Mouse (Mus musculus) C2C12 (cell line): ENCODE measurements around the gene Mterf4. TPM values are rescaled to one million over a fixed set of nuclear protein-coding genes. Genes with fewer than 3 reads are reported as not detected.

Source experiments
- H3K27me3 ChIP-seq: one replicate; pipeline ENCODE4 v1.6.1; 2011; ENCODE audit not compliant: control insufficient read depth, insufficient read depth, insufficient read length
- H3K36me3 ChIP-seq: one replicate; pipeline ENCODE4 v1.6.1; 2011; ENCODE audit not compliant: control insufficient read depth, insufficient read depth
- H3K4me3 ChIP-seq: one replicate; pipeline ENCODE4 v1.5.1; 2011; ENCODE audit warnings: mild to moderate bottlenecking, control low read depth; ENCODE audit not compliant: poor library complexity, insufficient read depth, severe bottlenecking
- H3K79me2 ChIP-seq: one replicate; pipeline ENCODE4 v1.6.1; 2011; ENCODE audit not compliant: control insufficient read depth, insufficient read depth
- H3K79me3 ChIP-seq: one replicate; pipeline ENCODE4 v1.6.1; 2011; ENCODE audit warnings: low read depth, control low read depth
- H3ac ChIP-seq: one replicate; pipeline ENCODE3; 2011; ENCODE audit warnings: low read depth; ENCODE audit not compliant: control insufficient read depth, insufficient read length
- CEBPB ChIP-seq: IDR thresholded peaks from one replicate; pipeline ENCODE4 v1.6.1; 2011; ENCODE audit warnings: low read depth, mild to moderate bottlenecking, control low read depth, moderate library complexity
- CTCF ChIP-seq: IDR thresholded peaks from one replicate; pipeline ENCODE4 v1.5.1; 2011; ENCODE audit not compliant: control insufficient read depth, insufficient read depth, insufficient read length
- FOSL1 ChIP-seq: IDR thresholded peaks from one replicate; pipeline ENCODE4 v1.8.0; 2011; ENCODE audit warnings: mild to moderate bottlenecking, low read length; ENCODE audit not compliant: poor library complexity, insufficient read depth, severe bottlenecking
- MAX ChIP-seq: IDR thresholded peaks from one replicate; pipeline ENCODE4 v1.6.1; 2011; ENCODE audit warnings: mild to moderate bottlenecking, control low read depth
- MYOD1 ChIP-seq: IDR thresholded peaks from one replicate; pipeline ENCODE4 v1.6.1; 2011; ENCODE audit warnings: low read depth; ENCODE audit not compliant: control insufficient read depth, insufficient read length
- MYOG ChIP-seq: IDR thresholded peaks from one replicate; pipeline ENCODE4 v1.6.1; 2011; ENCODE audit not compliant: control insufficient read depth, insufficient read length; ENCODE audit errors: extremely low read depth
- USF1 ChIP-seq: IDR thresholded peaks from one replicate; pipeline ENCODE4 v1.6.1; 2011; ENCODE audit warnings: low read depth, mild to moderate bottlenecking, control low read depth, moderate library complexity
- polyA plus RNA-seq: library from polyadenylated mRNA; unstranded; fragments of >200 nt; fragmentation: generic; extraction: Trizol; gene quantifications from one replicate; pipeline ENCODE4 v1.2.1, GENCODE M21; 2012; ENCODE audit warnings: missing spikeins

The Mterf4 gene
- polyA plus RNA-seq, 1 experiment = 11.7 TPM

- H3K27me3 ChIP-seq = no peaks in the 10 kb centered on the region
- no peaks in the 10 kb centered on the region for H3K79me3 ChIP-seq
- H3K36me3 ChIP-seq = no peaks in the 10 kb centered on the region
- H3ac ChIP-seq = no peak overlapping the region
- TF ChIP-seq FOSL1 = no peak
- no peak for TF ChIP-seq CEBPB
- TF ChIP-seq MYOG = no peak
- TF ChIP-seq MYOD1 = no peak
- TF ChIP-seq CTCF = no peak
- H3K4me3 ChIP-seq = no peak overlapping the region
- H3K79me2 ChIP-seq = no peaks in the 10 kb centered on the region
These were observed 13.7 kb downstream of the Mterf4 start for GRCm38 (mm10) chr1:93292006-93292405.

GRCm38 (mm10) chr1:93291591-93291990, 14.1 kb downstream of the Mterf4 start:
- H3K27me3 ChIP-seq = no peaks in the 10 kb centered on the region
- no peak overlapping the region for H3K4me3 ChIP-seq
- H3K79me3 ChIP-seq = no peaks in the 10 kb centered on the region
- no peaks in the 10 kb centered on the region for H3K36me3 ChIP-seq
- TF ChIP-seq CTCF (no peak), MAX (no peak), MYOG (no peak), CEBPB (no peak), USF1 (no peak), MYOD1 (no peak), FOSL1 (no peak)
- H3K79me2 ChIP-seq = no peaks in the 10 kb centered on the region
- H3ac ChIP-seq = no peak overlapping the region

- H3K27me3 ChIP-seq = no peaks in the 10 kb centered on the region
- H3K4me3 ChIP-seq = no peak overlapping the region
- no peaks in the 10 kb centered on the region for H3K79me2 ChIP-seq
- H3K79me3 ChIP-seq = no peaks in the 10 kb centered on the region
- H3ac ChIP-seq = no peak overlapping the region
- TF ChIP-seq FOSL1 (no peak), CEBPB (no peak), MAX (no peak), MYOG (no peak), CTCF (no peak), MYOD1 (no peak), USF1 (no peak)
- no peaks in the 10 kb centered on the region for H3K36me3 ChIP-seq
These were observed 14.8 kb downstream of the Mterf4 start for GRCm38 (mm10) chr1:93290956-93291355.

- H3K4me3 ChIP-seq = no peak overlapping the region
- H3ac ChIP-seq = no peak overlapping the region
- H3K36me3 ChIP-seq = no peaks in the 10 kb centered on the region
- H3K27me3 ChIP-seq = no peaks in the 10 kb centered on the region
- H3K79me3 ChIP-seq = no peaks in the 10 kb centered on the region
- H3K79me2 ChIP-seq = no peaks in the 10 kb centered on the region
- no peak for TF ChIP-seq FOSL1
- TF ChIP-seq CEBPB = no peak
- TF ChIP-seq CTCF = no peak
These were observed 16.0 kb downstream of the Mterf4 start for GRCm38 (mm10) chr1:93289678-93290214.

GRCm38 (mm10) chr1:93277041-93277440, 28.7 kb downstream of the Mterf4 start:
- Histone ChIP-seq H3K36me3 (no peaks in the 10 kb centered on the region), H3K79me2 (no peaks in the 10 kb centered on the region), H3K4me3 (no peak overlapping the region), H3K79me3 (no peaks in the 10 kb centered on the region), H3K27me3 (no peaks in the 10 kb centered on the region), H3ac (no peak overlapping the region)
- no peak for TF ChIP-seq MYOG
- no peak for TF ChIP-seq CTCF
- no peak for TF ChIP-seq MYOD1
- TF ChIP-seq USF1 = no peak
- TF ChIP-seq CEBPB = no peak
- no peak for TF ChIP-seq FOSL1
- TF ChIP-seq MAX = no peak

- TF ChIP-seq MAX (no peak), MYOD1 (no peak), CTCF (no peak), USF1 (no peak), MYOG (no peak), CEBPB (no peak), FOSL1 (no peak)
- Histone ChIP-seq H3K79me2 (no peaks in the 10 kb centered on the region), H3K27me3 (no peaks in the 10 kb centered on the region), H3K4me3 (no peak overlapping the region), H3ac (no peak overlapping the region), H3K79me3 (no peaks in the 10 kb centered on the region), H3K36me3 (no peaks in the 10 kb centered on the region)
These were observed 30.2 kb downstream of the Mterf4 start for GRCm38 (mm10) chr1:93275561-93275960.
